Mouse (Mus musculus) intestine, postnatal 0 days (tissue): ENCODE measurements around the gene Slc4a1. TPM values are rescaled to one million over a fixed set of nuclear protein-coding genes. Genes with fewer than 3 reads are reported as not detected.
"Not testable (repeated sequence)": the region's sequence is repeated elsewhere in the genome, so short reads cannot be mapped to it uniquely, and the experiment has no call there.

Experiments used
- ATAC-seq: fragments of 200-750 bp; cut with Nextera tagmentation; 2 replicates; pipeline ENCODE4 v1.8.0; 2017; ENCODE audit warnings: mild to moderate bottlenecking, moderate TSS enrichment, moderate library complexity
- H3K27ac ChIP-seq: fragments of 300-500 bp; sonication (generic); 2 replicates; pipeline ENCODE4 v1.5.1; 2014; ENCODE audit warnings: mild to moderate bottlenecking, low read depth, low read length, moderate library complexity
- H3K27me3 ChIP-seq: fragments of 300-500 bp; sonication (generic); replicated peaks from 2 replicates; pipeline ENCODE4 v1.6.1; 2014; ENCODE audit warnings: low read length, mixed read lengths; ENCODE audit not compliant: control insufficient read depth, insufficient read depth
- H3K36me3 ChIP-seq: fragments of 300-500 bp; sonication (generic); 2 replicates; pipeline ENCODE4 v1.6.1; 2014; ENCODE audit warnings: mild to moderate bottlenecking, moderate library complexity; ENCODE audit not compliant: control insufficient read depth, insufficient read depth
- H3K4me1 ChIP-seq: fragments of 300-500 bp; sonication (generic); replicated peaks from 2 replicates; pipeline ENCODE4 v1.6.1; 2014; ENCODE audit warnings: antibody characterized with exemption, low read length, mixed read lengths; ENCODE audit not compliant: control insufficient read depth, insufficient read depth
- H3K4me2 ChIP-seq: fragments of 300-500 bp; sonication (generic); replicated peaks from 2 replicates; pipeline ENCODE4 v1.6.1; 2014; ENCODE audit warnings: low read depth, mild to moderate bottlenecking, moderate library complexity
- H3K4me3 ChIP-seq: fragments of 300-500 bp; sonication (generic); 2 replicates; pipeline ENCODE4 v1.5.1; 2014; ENCODE audit warnings: low read depth, low read length
- H3K9ac ChIP-seq: fragments of 300-500 bp; sonication (generic); 2 replicates; pipeline ENCODE4 v1.6.1; 2014; ENCODE audit warnings: mild to moderate bottlenecking, low read depth, low read length
- H3K9me3 ChIP-seq: fragments of 300-500 bp; sonication (generic); 2 replicates; pipeline ENCODE4 v1.6.1; 2016; ENCODE audit warnings: mixed run types; ENCODE audit not compliant: control insufficient read depth
- CTCF ChIP-seq: sonication (generic); IDR thresholded peaks from 2 replicates; pipeline ENCODE4 v1.5.1; 2016; ENCODE audit warnings: low read depth, mild to moderate bottlenecking, control low read depth, antibody characterized with exemption, moderate library complexity
- WGBS: fragments of 180-500 bp; shearing (Covaris S2); extraction: QIAGEN DNeasy Blood & Tissue Kit; methylation state at CpG from one replicate; pipeline ENCODE4 v1.1.7; 2014; 5-methylcytosine and 5-hydroxymethylcytosine counted together
- polyA plus RNA-seq: library from polyadenylated mRNA; unstranded; fragments of >200 nt; fragmentation: Nextera tagmentation; extraction: Ambion mirVana; gene quantifications from 2 replicates; pipeline ENCODE4 v1.2.1, GENCODE M21; 2015

Gene Slc4a1
- polyA plus RNA-seq = 0.29 and 0.34 TPM in 2 replicates

DNA sequence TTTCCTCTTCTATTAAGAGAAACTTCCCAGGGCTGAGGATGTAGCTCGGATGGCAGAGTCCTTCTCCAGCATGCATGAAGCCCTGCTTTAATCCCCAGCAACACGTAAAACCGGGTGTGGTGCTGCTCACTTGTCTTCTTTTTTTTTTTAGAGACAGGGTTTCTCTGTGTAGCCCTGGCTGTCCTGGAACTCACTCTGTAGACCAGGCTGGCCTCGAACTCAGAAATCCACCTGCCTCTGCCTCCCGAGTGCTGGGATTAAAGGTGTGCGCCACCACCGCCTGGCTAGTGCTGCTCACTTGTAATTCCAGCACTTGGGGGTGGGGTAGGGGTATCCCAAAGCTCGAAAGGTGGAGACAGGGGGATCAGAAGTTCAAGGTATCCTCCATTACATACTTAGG, at the start of gene Slc4a1:
TSS of gene Slc4a1 (minus strand) at position 101 of the 400 bp plus-strand sequence.
- not testable (repeated sequence) for H3K9ac ChIP-seq, ATAC-seq, H3K4me1 ChIP-seq, H3K36me3 ChIP-seq, H3K4me2 ChIP-seq, H3K27ac ChIP-seq, H3K27me3 ChIP-seq, H3K4me3 ChIP-seq, H3K9me3 ChIP-seq
- 82% methylated on average over 8 of the region's 8 CpGs for WGBS

DNA sequence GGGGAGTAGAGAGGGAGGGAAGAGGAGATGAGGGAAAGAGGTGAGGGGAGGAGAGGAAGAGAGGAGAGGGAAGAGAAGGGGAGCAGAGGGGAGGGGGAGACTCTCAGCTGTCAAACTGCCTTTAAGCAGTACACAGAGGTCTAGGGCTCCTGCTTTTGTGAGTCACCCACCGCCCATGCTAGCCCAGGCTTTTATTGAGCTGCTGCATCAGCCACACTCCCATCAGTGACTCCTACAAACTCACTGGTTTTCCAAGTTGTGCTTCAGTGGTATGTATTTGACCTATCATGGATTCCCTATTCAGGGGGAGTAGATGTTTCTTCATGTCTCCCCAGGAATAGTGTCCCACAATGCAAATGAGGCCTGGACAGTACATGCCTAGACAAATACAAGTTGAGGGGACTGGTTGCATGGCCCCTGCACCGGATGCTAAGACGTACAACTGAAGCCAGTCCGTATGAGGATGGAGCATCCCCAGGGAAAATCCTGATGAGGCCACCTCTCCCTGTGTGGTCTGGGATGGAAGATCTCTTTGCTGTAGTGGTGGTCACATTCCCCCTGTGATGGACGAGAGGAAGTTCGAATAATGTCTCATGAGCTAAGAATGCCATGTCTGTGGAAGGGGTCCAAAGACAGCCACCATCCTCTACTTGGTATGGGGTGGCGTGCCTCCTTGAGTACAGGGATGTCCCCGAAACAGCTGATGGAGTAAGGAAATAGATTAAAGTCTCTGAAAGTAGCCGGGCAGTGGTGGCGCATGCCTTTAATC, 49.2 kb upstream of the Slc4a1 start:
- no peaks in the 10 kb centered on the region for H3K36me3 ChIP-seq
- 65% methylated on average over 10 of the region's 10 CpGs for WGBS
- ATAC-seq = no peak
- TF ChIP-seq CTCF = no peak
- H3K9me3 ChIP-seq = no peaks in the 10 kb centered on the region
- no peak overlapping the region for H3K9ac ChIP-seq
- H3K27me3 ChIP-seq = no peaks in the 10 kb centered on the region
- H3K4me3 ChIP-seq = no peak overlapping the region
- no peak overlapping the region for H3K4me2 ChIP-seq
- no peak overlapping the region for H3K27ac ChIP-seq
- H3K4me1 ChIP-seq = no peaks in the 10 kb centered on the region

DNA sequence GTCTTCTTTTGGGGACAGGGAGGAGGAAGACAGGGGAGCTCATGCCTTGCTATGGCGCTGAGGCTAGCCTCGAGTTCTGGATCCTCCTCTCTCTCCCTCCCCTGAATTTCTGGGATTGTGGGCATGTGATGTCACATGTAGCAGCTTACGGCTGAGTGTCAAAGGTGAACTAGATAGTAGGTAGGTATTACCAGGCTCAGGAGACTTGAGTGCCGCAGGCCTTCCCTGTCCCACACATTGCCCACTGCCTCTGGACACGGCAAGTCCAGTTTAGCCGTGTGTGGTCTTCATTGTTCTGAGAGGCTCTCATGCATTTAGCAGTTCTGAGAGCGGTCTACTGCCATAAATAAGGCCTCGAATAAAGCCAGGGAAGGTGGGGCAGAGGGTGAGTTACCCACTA, 47.1 kb upstream of the Slc4a1 start:
- Histone ChIP-seq H3K4me3 (no peak overlapping the region), H3K36me3 (no peaks in the 10 kb centered on the region), H3K27ac (no peak overlapping the region), H3K4me1 (no peaks in the 10 kb centered on the region; the same call in 1 of the 2 replicates), H3K9me3 (no peaks in the 10 kb centered on the region), H3K4me2 (no peak overlapping the region), H3K27me3 (no peaks in the 10 kb centered on the region), H3K9ac (no peak overlapping the region)
- no peak for ATAC-seq
- TF ChIP-seq CTCF = no peak
- 72% methylated on average over 8 of the region's 8 CpGs for WGBS

DNA sequence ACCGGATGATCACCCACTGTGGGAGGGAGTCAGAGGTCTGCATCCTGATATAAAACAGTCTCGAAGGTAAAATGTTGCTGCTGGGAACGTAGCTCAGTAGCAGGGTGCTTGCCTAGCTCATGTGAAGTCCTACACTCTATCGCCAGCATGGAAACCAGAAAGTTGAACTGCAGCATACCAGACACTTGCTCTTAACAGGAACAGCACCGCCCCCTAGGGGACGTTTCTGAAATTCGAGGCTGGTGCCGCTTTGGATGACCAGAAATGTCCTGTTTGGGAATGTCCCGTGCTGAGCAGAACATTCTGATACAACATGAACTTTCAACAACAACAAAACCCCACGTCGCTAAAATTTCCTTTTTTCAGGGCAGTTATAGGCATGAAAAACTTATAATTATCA, 45.7 kb upstream of the Slc4a1 start:
- Histone ChIP-seq H3K36me3 (no peaks in the 10 kb centered on the region), H3K9me3 (no peaks in the 10 kb centered on the region), H3K4me3 (no peak overlapping the region), H3K4me1 (no peaks in the 10 kb centered on the region; the same call in 1 of the 2 replicates), H3K27ac (no peak overlapping the region), H3K4me2 (no peak overlapping the region), H3K9ac (no peak overlapping the region), H3K27me3 (no peaks in the 10 kb centered on the region)
- 6% methylated on average over 11 of the region's 11 CpGs for WGBS
- no peak for ATAC-seq
- TF ChIP-seq CTCF = peak; percentile 95

DNA sequence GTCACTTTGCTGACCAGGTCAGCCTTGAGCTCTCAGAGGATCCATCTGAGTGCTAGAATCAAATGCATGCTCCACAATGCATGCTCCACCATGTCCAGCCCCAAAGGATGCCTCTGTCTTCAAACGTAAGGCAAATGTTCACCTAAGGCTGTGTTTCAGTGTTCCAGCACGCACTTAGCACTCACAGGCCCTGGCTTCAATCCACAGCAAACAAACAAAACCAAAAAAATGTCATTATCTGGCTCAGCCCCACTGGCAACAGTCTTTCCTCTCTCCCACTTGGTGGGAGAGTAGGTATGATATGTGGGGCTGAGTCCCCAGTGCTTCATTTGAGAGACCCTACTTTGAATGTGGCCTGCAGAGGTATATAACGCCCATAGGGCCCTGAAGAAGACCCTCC, 45.1 kb upstream of the Slc4a1 start:
- Histone ChIP-seq H3K27me3 (no peaks in the 10 kb centered on the region), H3K9ac (no peak overlapping the region)
- no peak for ATAC-seq

DNA sequence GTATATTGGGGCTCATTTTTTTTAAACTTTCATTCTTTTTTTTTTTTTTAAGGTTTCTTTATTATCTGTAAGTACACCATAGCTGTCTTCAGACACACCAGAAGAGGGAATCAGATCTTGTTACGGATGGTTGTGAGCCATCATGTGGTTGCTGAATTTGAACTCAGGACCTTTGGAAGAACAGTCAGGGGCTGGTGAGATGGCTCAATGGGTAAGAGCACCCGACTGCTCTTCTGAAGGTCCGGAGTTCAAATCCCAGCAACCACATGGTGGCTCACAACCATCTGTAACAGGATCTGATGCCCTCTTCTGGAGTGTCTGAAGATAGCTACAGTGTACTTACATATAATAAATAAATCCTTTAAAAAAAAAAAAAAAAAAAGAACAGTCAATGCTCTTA, 44.3 kb upstream of the Slc4a1 start:
- not testable (repeated sequence) for H3K27ac ChIP-seq, ATAC-seq, H3K36me3 ChIP-seq, H3K9ac ChIP-seq, H3K4me3 ChIP-seq, H3K4me1 ChIP-seq, H3K9me3 ChIP-seq, H3K27me3 ChIP-seq, H3K4me2 ChIP-seq
- 89% methylated on average over 3 of the region's 3 CpGs for WGBS

More for the DNA sequence above, 45.1 kb upstream of the Slc4a1 start:
- no peak for TF ChIP-seq CTCF
- 69% methylated on average over 3 of the region's 3 CpGs for WGBS
- Histone ChIP-seq H3K36me3 (no peaks in the 10 kb centered on the region), H3K4me2 (no peak overlapping the region), H3K9me3 (no peaks in the 10 kb centered on the region), H3K4me1 (peaks cover under 1% of the 10 kb centered on the region; the same call in 1 of the 2 replicates), H3K27ac (no peak overlapping the region), H3K4me3 (no peak overlapping the region)
